Mouse (Mus musculus): ENCODE data around the gene Gm10647.
"Not testable (repeated sequence)": the region's sequence is repeated elsewhere in the genome, so short reads cannot be mapped to it uniquely, and the experiment has no call there.

Gene Gm10647

GRCm38 (mm10) chr9:66796739-66797138, at the start of gene Gm10647:
Gene Gm10647 (plus strand): TSS chr9:66797039.
- DNase-seq (ENCODE audit: low spot score), result no peak

DNA sequence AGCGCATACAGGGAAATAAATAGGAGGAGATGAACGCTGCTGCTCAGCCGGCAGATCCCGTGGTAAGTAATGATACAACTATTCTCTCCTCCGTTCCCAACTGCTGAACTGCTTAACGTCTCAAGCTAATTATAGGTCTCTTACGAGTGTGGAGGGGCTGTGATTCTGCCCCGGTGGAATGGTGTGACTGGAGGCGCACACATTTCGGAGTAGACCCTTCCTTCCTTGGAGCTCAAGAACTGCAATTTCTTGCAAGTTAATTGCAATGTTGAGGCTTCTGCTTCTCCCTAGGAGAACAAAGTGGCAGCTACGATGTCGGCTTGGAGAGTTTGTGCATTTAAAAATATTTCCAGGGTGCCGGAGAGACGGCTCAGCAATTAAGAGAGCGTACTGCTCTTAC, 48.4 kb upstream of the Gm10647 start:
- DNase-seq (ENCODE audit: low spot score), result no peak

GRCm38 (mm10) chr9:66752849-66753248, 44.0 kb upstream of the Gm10647 start:
- DNase-seq (ENCODE audit: low spot score), result no peak

DNA sequence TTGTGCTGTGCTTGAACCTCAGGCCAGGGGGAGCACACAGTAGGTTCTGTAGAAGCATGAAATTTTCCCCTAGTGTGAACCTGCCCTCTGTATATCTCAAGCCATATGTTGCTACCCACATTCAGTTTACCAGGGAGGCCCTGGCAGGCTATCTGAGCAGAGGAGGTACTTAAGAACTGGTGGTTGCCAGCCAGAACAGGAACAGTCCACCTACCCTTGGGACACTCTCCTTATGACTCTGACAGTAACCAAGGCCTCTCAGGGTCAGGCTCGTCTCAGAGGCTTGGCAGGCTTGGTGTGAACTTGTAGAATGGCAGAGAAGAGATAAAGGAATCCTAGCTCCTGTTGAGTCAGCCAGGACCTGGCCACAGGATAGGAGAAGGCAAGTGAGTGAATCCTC, 35.8 kb upstream of the Gm10647 start:
- DNase-seq (ENCODE audit: low spot score), result no peak

GRCm38 (mm10) chr9:66768721-66769120, 28.1 kb upstream of the Gm10647 start:
- DNase-seq (ENCODE audit: low spot score), result no peak

DNA sequence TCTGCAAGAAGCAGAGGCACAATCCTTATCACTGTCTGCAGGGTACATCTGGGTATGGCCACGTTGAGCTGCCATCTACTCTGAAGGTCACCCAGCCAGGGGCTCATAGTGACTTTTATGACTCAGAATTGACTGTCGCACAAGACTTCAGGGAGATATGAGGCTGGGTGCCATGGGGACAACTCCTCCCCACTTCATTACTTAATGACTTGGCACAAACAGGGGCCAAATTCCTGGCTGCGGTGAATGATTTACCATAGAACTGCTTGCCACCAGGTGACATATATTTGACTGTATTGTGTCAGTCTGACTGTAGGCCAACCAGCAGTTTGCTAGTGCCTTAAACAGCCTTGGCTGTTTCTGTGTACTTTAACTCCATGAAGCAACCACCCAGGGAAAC, 27.6 kb upstream of the Gm10647 start:
- DNase-seq (ENCODE audit: low spot score), result no peak

DNA sequence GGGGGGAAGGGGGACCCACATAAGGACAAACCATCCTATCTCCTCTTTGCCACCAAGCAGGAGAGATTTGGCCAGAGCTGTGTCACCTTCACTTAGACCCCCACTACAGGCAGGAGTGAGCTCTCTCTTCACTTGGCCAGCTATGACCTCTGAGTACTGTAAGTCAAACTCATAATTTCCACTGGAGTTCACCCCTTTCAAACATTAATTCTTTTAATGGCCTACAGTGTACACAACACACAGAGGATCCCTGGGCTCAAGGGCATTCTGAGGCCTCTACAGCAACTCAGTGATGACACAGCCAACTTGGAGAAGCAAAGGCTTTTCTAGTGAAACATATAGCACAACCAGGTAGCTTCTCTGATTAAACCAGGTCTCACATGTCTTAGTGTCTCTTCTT, 26.1 kb upstream of the Gm10647 start:
- no peak for DNase-seq (ENCODE audit: low spot score)

DNA sequence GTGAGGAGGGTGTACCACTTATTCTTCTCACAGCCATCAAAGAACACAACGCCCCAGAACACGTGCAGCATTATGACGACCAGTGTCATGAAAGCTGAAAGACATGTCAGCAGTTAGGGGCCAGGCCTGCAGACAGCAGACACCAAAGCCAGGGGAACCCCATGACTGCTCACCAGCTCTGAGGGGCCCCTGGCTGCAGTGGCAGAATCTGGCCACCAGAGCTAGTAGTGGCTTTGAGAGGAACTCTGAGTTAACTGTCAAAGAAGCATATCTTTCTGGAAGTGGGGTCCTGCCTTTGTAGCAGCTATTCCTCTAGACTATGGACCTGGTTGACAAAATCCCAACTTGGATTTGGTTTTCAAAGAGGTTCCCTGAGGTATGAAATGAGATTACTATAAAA, 12.3 kb upstream of the Gm10647 start:
- not testable (repeated sequence) for DNase-seq (ENCODE audit: low spot score)

DNA sequence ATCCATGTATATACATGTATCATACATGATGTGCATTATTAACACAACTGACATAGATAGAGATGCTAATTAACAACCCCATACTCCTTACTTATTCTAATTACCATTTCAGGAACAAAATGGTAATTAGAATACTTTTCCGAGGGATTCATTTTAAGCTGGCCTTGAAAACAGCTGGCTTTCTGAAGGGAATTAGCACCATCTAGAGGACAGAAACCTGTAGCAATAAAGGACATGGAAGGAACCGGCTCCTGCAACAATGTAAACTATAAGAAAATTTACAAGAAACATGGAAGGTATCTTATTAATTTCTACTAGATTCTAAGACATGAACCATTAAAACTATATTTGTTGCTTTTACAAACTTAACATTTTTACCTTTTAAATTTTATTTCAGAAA, 9.0 kb upstream of the Gm10647 start:
- DNase-seq (ENCODE audit: low spot score), result peak; percentile 73

DNA sequence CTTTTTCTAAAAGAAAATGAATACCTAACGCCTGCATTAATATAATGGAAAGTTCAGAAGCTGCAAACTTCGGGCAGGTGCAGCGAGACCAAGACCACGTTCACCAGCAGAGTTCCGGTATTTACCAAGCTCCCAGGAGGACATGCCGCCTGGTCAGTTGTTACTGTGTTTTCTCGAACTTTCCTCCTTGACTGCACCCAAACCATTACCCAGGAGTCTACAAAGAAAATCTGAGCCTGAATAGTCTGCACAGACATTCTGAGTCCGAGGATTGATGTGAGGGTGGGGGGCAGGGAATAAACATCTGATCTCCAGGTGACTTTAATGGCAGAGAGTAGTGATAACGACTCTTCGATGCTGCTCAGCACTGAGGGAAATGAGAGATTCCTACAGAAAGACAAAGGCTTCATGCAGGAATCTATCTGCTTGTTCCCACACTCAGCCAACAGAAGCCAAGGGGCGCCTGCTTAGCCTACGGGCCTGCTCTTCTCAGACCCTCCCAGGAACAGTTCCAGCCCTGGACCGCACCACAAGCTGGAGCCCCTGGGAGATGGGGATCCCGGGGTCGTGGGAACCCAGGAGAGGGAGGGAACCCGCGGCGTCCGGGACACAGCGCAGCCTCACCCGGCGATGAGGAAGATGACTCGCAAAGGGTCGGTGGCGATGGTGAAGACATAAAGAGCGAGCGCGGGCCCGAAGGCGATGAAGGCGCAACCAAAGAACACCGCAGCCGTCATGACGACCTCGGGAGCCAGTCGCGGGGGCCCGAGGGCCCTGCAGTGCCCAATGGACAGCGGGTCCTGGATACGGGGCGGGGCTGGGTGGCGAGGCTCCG, 2.0 kb upstream of the Gm10647 start:
- DNase-seq (ENCODE audit: low spot score), result peak; percentile 42

DNA sequence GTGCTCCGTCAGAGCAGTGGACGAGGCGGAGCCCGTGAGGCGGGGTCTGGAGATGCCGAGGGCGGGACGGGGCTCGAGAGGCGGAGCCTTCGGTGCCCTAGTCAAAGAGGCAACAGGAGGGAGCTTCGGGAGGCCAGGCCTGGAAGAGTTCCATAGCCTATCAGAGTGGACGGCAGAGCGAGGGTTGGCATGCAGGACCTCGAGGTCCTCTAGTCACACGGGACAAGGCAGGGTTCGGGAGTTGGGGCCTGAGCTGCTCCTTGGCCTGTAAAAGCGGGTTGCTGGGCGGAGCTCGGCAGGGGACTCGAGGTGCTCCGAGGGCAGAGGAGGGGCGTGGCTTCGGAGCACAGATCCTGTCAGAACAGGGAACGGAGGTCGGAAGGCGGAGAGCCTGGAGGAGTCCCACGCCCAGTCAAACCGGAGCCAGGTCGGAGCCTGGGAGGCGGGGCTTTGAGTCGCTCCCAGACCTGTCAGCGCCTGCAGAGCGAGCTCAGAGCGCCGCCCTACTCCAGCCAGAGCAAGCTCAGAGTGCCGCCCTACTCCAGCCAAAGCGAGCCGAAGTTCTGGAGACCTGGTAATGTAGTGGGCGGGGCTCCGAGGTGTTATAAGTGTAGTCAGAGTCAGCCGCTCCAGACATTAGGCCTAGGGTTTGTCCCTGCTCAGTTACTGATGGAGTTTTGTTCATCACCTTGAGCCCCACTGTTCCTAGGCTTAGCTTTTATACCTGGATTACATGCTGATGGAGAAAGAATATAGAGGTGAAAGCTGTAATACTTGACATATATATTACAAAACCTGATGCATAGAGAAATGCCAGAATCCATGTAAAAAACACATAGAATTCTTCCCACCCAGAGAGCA, 1.1 kb upstream of the Gm10647 start, which contains the start of gene Aph1b:
TSS of gene Aph1b (minus strand) at position 27 of the 861 bp plus-strand sequence.
- peak; percentile 99 for DNase-seq (ENCODE audit: low spot score)

DNA sequence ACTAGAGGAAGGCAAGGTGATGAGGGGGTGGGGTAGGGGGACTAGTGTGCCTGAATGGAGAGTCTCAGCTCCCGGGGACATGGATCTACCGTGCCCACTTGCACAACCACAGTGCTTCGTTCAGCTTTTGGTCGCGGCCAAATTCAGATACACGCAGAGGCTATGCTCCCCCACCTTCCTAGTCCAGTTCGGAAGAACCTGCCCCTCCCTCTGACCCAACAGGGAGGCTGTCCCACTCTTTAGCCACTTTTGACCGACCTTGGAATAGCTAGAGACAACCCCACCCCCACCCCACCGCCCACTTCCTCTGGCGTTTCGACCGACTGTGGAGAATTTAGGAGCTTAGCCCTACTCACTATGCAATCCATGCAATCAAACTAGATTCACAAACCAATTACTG, 5.1 kb downstream of the Gm10647 start:
- no peak for DNase-seq (ENCODE audit: low spot score)

GRCm38 (mm10) chr9:66805951-66806350, 9.1 kb downstream of the Gm10647 start:
- DNase-seq (ENCODE audit: low spot score), result not testable (repeated sequence)

GRCm38 (mm10) chr9:66813392-66813791, 16.6 kb downstream of the Gm10647 start:
- DNase-seq (ENCODE audit: low spot score), result no peak

DNA sequence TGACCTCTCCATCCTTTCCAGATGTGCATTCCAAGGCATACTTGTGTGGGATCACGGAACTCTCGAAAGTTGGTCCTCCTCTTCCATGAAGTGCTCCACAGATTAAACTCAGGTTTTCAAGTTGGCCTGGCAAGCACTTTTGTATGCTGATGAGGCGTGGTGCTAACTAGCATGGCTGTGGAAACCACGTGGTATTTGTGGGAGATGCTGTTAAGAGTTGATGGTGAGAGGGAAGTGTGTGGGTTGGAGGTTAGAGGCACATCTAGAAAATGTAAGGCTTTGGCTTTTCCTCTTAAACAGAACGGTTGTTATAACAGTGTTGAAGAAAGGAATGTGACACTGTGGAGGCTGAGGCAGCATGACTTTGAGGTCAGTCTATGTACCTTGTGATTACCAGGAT, 24.2 kb downstream of the Gm10647 start:
- DNase-seq (ENCODE audit: low spot score), result no peak

GRCm38 (mm10) chr9:66822255-66822654, 25.4 kb downstream of the Gm10647 start:
- not testable (repeated sequence) for DNase-seq (ENCODE audit: low spot score)

- DNase-seq (ENCODE audit: low spot score), result peak; percentile 80
Measured at GRCm38 (mm10) chr9:66825990-66826389, 29.2 kb downstream of the Gm10647 start.

GRCm38 (mm10) chr9:66832366-66832908, 35.6 kb downstream of the Gm10647 start:
- DNase-seq (ENCODE audit: low spot score), result no peak

DNA sequence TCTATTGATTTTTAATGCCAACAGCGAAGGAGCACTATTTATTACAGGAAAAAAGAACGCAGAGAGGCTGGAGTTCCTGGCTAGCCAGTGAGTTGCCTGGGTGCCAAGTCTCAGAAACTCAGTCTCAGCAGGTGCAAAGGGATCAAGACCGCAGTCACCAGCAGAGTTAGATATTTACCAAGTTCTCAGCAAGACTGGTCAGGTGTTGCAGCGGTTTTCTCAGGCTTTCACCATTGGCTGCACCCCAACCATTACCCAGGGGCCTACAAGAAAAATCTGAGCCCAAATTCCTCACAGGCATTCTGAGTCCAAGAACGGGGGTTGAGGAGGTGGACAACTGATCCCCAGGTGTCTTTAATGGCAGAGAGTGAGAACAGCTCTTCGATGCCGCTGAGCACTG, 37.0 kb downstream of the Gm10647 start:
- no peak for DNase-seq (ENCODE audit: low spot score)

DNA sequence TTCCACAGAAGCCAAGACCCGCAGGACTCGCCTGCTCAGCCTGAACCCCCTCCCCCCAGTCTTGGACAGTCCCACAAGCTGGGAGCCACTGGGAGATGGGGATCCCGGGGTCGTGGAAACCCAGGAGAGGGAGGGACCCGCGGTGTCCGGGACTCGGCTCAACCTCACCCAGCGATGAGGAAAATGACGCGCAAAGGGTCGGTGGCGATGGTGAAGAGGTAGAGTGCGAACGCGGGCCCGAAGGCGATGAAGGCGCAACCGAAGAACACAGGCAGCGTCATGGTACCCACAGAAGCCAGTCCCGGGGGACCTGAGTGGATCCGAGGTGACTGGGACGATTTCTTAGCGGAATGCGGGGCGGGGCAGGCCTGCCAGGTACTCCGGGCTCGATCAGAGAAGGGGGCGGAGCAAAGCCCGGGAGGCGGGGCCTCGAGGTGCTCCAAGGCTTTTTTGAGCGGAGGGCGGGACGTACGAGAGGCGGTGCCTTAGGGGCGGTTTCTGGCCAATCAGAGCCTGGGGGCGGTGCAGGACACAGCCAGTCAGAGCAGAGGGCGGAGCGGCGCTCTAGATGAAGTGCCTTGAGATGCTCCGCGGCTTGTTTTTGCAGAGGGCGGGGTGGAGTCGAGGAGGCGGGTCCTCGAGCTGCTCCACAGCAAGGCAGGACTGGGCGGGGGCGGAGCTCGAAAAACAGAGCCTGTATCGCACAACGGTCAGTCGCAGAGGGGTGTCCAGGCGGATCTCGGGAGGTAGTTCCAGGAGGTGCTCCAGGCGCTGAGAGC, 37.7 kb downstream of the Gm10647 start, which contains the start of gene Aph1c:
TSS of gene Aph1c (minus strand) at position 409 of the 779 bp plus-strand sequence.
- DNase-seq (ENCODE audit: low spot score), result peak; percentile 94

DNA sequence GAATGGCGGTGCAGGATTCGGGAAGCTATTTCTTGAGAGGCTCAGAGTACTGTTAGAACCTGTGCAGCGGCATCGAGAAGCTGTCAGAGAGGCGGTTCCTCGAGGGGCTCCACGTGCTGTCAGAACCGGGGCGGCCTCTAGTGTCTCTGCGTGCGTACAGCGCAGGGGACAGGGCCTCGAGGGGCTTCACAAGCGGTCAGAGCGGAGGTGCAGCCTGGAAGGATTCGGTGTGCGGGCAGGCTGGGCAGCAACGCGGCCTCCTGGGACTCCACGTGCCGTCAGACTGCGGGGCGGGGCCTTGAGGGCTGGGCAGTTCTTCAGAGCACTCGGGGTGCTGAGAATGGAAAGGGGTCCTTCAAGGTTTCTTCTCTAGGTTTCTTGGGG, 38.2 kb downstream of the Gm10647 start:
- no peak for DNase-seq (ENCODE audit: low spot score)

GRCm38 (mm10) chr9:66846822-66847221, 50.0 kb downstream of the Gm10647 start:
- DNase-seq (ENCODE audit: low spot score), result no peak
